Mouse (Mus musculus) liver, adult 2 months (tissue): ENCODE results near the gene Ahcyl1. TPM values are rescaled to one million over a fixed set of nuclear protein-coding genes. Genes with fewer than 3 reads are reported as not detected.

Experiments used
- DNase-seq: peaks from one replicate; pipeline ENCODE4 v3.0.0-alpha.2; 2011; ENCODE audit warnings: low read depth, low spot score; ENCODE audit errors: extremely low read depth
- H3K27ac ChIP-seq: fragments of 200-500 bp; replicated peaks from 2 replicates; pipeline ENCODE4 v1.5.1; 2012; ENCODE audit warnings: low read depth, mild to moderate bottlenecking, control low read depth, inconsistent platforms, low read length; ENCODE audit not compliant: insufficient read depth
- H3K27me3 ChIP-seq: fragments of 200-500 bp; 2 replicates; pipeline ENCODE4 v1.6.1; 2012; ENCODE audit warnings: mild to moderate bottlenecking, moderate library complexity, low read length, inconsistent platforms; ENCODE audit not compliant: control insufficient read depth, insufficient read depth
- H3K36me3 ChIP-seq: fragments of 200-500 bp; 2 replicates; pipeline ENCODE4 v1.6.1; 2012; ENCODE audit warnings: low read length, inconsistent platforms; ENCODE audit not compliant: control insufficient read depth, insufficient read depth
- H3K4me1 ChIP-seq: fragments of 200-500 bp; 2 replicates; pipeline ENCODE4 v1.6.1; 2011; ENCODE audit warnings: low read length; ENCODE audit not compliant: control insufficient read depth, insufficient read depth
- H3K4me3 ChIP-seq: fragments of 200-500 bp; 2 replicates; pipeline ENCODE4 v1.5.1; 2011; ENCODE audit warnings: low read depth, mild to moderate bottlenecking, control low read depth, low read length, moderate library complexity; ENCODE audit not compliant: insufficient read depth
- H3K79me2 ChIP-seq: fragments of 200-500 bp; 2 replicates; pipeline ENCODE4 v1.6.1; 2012; ENCODE audit warnings: inconsistent platforms, mild to moderate bottlenecking, low read length, moderate library complexity; ENCODE audit not compliant: control insufficient read depth, insufficient read depth
- H3K9ac ChIP-seq: fragments of 200-500 bp; 2 replicates; pipeline ENCODE4 v1.6.1; 2012; ENCODE audit warnings: low read depth, mild to moderate bottlenecking, control low read depth, inconsistent platforms, low read length
- CTCF ChIP-seq: fragments of 200-500 bp; IDR thresholded peaks from 2 replicates; pipeline ENCODE4 v1.5.1; 2011; ENCODE audit warnings: low read depth, low read length, control low read depth
- POLR2A ChIP-seq: fragments of 200-500 bp; IDR thresholded peaks from 2 replicates; pipeline ENCODE4 v1.6.1; 2011; ENCODE audit warnings: low read length, control low read depth; ENCODE audit not compliant: insufficient read depth; ENCODE audit errors: extremely low read depth
- WGBS: fragments of 180-500 bp; shearing (Covaris S2); methylation state at CpG from one replicate; pipeline ENCODE4 v1.1.7; 2018; 5-methylcytosine and 5-hydroxymethylcytosine counted together
- polyA plus RNA-seq: library from polyadenylated mRNA; depleted of rRNA; stranded (reverse); fragments of >200 nt; gene quantifications from 2 replicates; pipeline ENCODE4 v1.2.3, GENCODE M21; 2012
- total RNA-seq: library from RNA; depleted of rRNA; stranded (reverse); fragments of >200 nt; gene quantifications from 2 replicates; pipeline ENCODE4 v1.2.3, GENCODE M21; 2014

The Ahcyl1 gene
- total and polyA plus RNA-seq, 2 experiments = 42.3 to 52.9 TPM

- Histone ChIP-seq H3K4me1 (peaks cover 4% of the 10 kb centered on the region), H3K9ac (no peak overlapping the region), H3K27ac (no peak overlapping the region), H3K27me3 (no peaks in the 10 kb centered on the region), H3K36me3 (no peaks in the 10 kb centered on the region), H3K79me2 (peaks cover 4% of the 10 kb centered on the region), H3K4me3 (no peak overlapping the region)
- DNase-seq = no peak
- TF ChIP-seq CTCF (no peak), POLR2A (no peak)
- 99% methylated on average over 2 of the region's 2 CpGs for WGBS
Measured at GRCm38 (mm10) chr3:107700625-107701024, 4.3 kb upstream of the Ahcyl1 start.

- 12% methylated on average over 3 of the region's 3 CpGs for WGBS
- peak overlapping the region; percentile 87 for H3K27ac ChIP-seq
- no peak overlapping the region for H3K9ac ChIP-seq
- H3K36me3 ChIP-seq = no peaks in the 10 kb centered on the region
- H3K79me2 ChIP-seq = peaks cover 16% of the 10 kb centered on the region
- peak; percentile 99 for DNase-seq
- H3K27me3 ChIP-seq = no peaks in the 10 kb centered on the region
- peaks cover 13% of the 10 kb centered on the region for H3K4me1 ChIP-seq
- no peak for TF ChIP-seq POLR2A
- H3K4me3 ChIP-seq = no peak overlapping the region
Measured at GRCm38 (mm10) chr3:107696910-107697309, 550 bp upstream of the Ahcyl1 start.

DNA sequence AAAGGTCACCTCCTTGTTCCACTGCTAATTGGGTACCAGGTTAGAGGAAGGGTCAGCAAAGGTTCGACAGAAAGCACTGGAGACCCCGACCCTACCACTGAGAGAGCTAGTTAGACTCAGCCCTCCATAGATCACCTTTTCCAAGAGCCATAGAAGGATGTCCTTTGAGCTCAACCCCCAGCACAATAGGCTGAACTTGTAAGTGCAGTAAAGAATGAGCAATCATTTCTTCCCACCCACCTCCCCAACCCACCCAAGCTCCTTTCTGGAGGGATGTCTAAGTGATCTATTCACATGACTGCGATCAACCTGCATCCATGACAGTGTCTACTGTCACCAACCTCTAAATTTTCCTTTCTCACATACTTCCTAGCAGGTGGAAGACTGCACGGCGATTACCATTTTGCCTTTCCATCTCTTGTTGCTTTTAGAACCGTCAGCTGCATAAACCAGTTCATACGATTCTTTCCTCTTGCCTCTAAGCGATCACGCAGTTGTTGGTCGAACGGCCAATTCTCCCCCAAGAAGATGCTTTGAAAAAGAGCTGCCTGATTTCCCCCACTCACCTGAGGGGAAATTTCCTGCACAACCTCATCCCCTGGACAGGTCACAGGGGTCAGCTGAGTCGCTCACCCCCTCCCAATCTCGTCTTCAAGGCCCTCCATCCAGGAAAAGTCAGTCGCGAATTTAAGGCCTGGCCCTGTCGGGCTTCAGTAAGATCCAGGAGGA is 977 bp downstream of the Ahcyl1 start:
- Histone ChIP-seq H3K4me3 (peak overlapping the region; percentile 87), H3K4me1 (peaks cover 22% of the 10 kb centered on the region), H3K27me3 (no peaks in the 10 kb centered on the region), H3K36me3 (no peaks in the 10 kb centered on the region), H3K27ac (peak overlapping the region; percentile 75), H3K79me2 (peaks cover 20% of the 10 kb centered on the region), H3K9ac (peak overlapping the region; percentile 89)
- DNase-seq = no peak
- WGBS = 4% methylated on average over 16 of the region's 16 CpGs
- no peak for TF ChIP-seq POLR2A
- TF ChIP-seq CTCF = no peak

- Histone ChIP-seq H3K27me3 (no peaks in the 10 kb centered on the region), H3K4me3 (no peak overlapping the region), H3K79me2 (peaks cover 20% of the 10 kb centered on the region), H3K9ac (no peak overlapping the region), H3K4me1 (peaks cover 28% of the 10 kb centered on the region), H3K27ac (no peak overlapping the region), H3K36me3 (no peaks in the 10 kb centered on the region)
- DNase-seq = no peak
- WGBS = 44% methylated on average over 2 of the region's 2 CpGs
- TF ChIP-seq POLR2A = no peak
- TF ChIP-seq CTCF = no peak
Measured at GRCm38 (mm10) chr3:107694256-107694900, 2.0 kb downstream of the Ahcyl1 start.

DNA sequence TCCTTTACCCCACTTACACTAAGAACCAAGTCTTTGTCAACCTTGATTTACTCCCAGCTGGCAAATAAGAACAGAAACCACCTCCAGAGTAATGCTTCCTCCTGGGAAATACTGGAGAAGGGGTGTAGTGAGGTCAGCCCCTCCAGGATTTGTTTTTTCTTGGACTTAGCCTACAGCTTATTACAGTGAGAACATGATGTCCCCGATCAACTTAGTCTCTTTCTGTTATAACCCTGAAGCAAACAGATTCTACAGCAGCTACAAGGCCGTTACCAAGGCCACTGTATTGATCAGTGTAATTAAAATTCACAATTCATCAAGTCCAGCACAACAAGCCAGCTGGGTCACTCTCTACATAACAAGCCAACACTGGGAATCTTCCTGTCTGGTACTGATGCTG is 6.0 kb downstream of the Ahcyl1 start:
- TF ChIP-seq CTCF (no peak), POLR2A (no peak)
- Histone ChIP-seq H3K79me2 (peaks cover 17% of the 10 kb centered on the region), H3K4me3 (no peak overlapping the region), H3K9ac (no peak overlapping the region), H3K27ac (peak overlapping the region; percentile 78), H3K4me1 (peaks cover 35% of the 10 kb centered on the region), H3K27me3 (no peaks in the 10 kb centered on the region), H3K36me3 (no peaks in the 10 kb centered on the region)
- peak; percentile 82 for DNase-seq
- 24% methylated on average over 2 of the region's 2 CpGs for WGBS

- Histone ChIP-seq H3K27me3 (no peaks in the 10 kb centered on the region), H3K79me2 (peaks cover 11% of the 10 kb centered on the region; the same call in 1 of the 2 replicates), H3K4me3 (no peak overlapping the region), H3K4me1 (peaks cover 28% of the 10 kb centered on the region), H3K36me3 (no peaks in the 10 kb centered on the region), H3K9ac (no peak overlapping the region), H3K27ac (no peak overlapping the region)
- TF ChIP-seq POLR2A = no peak
- TF ChIP-seq CTCF = no peak
- no peak for DNase-seq
Measured at GRCm38 (mm10) chr3:107689245-107689644, 7.1 kb downstream of the Ahcyl1 start.
